Mouse (Mus musculus) embryonic facial prominence, embryonic 10.5 days (tissue): ENCODE measurements around the gene Gm14295. TPM values are rescaled to one million over a fixed set of nuclear protein-coding genes. Genes with fewer than 3 reads are reported as not detected.
A peak's percentile ranks its signal among the peaks of the same experiment; 100 is the strongest.
"Not testable (repeated sequence)": the region's sequence is repeated elsewhere in the genome, so short reads cannot be mapped to it uniquely, and the experiment has no call there.

Source experiments
- DNase-seq: peaks from one replicate; pipeline ENCODE4 v3.0.0-alpha.2; 2017; ENCODE audit warnings: low spot score
- H3K27ac ChIP-seq: fragments of 300-500 bp; sonication (generic); replicated peaks from 2 replicates; pipeline ENCODE4 v1.5.1; 2016; ENCODE audit warnings: mild to moderate bottlenecking
- H3K27me3 ChIP-seq: fragments of 300-500 bp; sonication (generic); replicated peaks from 2 replicates; pipeline ENCODE4 v1.6.1; 2016; ENCODE audit warnings: low read depth, mild to moderate bottlenecking; ENCODE audit not compliant: poor library complexity, severe bottlenecking
- H3K36me3 ChIP-seq: fragments of 300-500 bp; sonication (generic); replicated peaks from 2 replicates; pipeline ENCODE4 v1.6.1; 2016; ENCODE audit warnings: mild to moderate bottlenecking, moderate library complexity
- H3K4me1 ChIP-seq: fragments of 300-500 bp; sonication (generic); 2 replicates; pipeline ENCODE4 v1.6.1; 2016
- H3K4me3 ChIP-seq: fragments of 300-500 bp; sonication (generic); 2 replicates; pipeline ENCODE4 v1.5.1; 2016; ENCODE audit warnings: mild to moderate bottlenecking, moderate library complexity
- H3K9me3 ChIP-seq: fragments of 300-500 bp; sonication (generic); 2 replicates; pipeline ENCODE4 v1.6.1; 2016; ENCODE audit warnings: mild to moderate bottlenecking
- WGBS: fragments of 180-500 bp; shearing (Covaris S2); methylation state at CpG from one replicate; pipeline ENCODE4 v1.1.7; 2016; 5-methylcytosine and 5-hydroxymethylcytosine counted together
- polyA plus RNA-seq: library from polyadenylated mRNA; unstranded; fragments of >200 nt; fragmentation: Nextera tagmentation; extraction: Ambion mirVana; gene quantifications from 2 replicates; pipeline ENCODE4 v1.2.1, GENCODE M21; 2016

The Gm14295 gene
- polyA plus RNA-seq = 14.0 and 18.7 TPM in 2 replicates

DNA sequence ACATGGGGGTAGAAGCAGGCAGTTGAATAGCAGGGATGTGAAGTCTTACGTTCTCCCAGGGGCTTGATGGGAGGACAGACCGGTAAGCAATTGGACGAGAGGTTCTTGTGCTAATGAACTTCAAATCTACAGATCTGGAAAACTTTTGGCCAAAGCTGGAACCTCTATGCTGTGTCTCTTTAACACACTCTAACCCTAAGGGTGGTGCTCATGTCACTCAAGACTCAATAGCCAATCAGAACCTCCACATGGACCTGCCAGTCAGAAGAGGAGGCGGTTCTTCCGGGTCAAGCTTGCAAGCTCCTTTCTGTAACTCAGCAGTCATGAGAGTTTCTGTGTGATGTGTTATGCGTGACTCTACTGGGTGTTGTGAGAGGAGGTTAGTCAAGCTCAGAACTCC is at the start of gene Gm14295:
Gm14295 (plus strand) TSS at position 301 of the 400 bp plus-strand sequence.
- H3K27ac ChIP-seq, H3K36me3 ChIP-seq, DNase-seq, H3K27me3 ChIP-seq, H3K9me3 ChIP-seq, H3K4me1 ChIP-seq: not testable (repeated sequence)
- WGBS = no CpG with 5 or more reads among the region's 6 CpGs
- peak within 1 kb of the TSS; percentile 57 for H3K4me3 ChIP-seq

DNA sequence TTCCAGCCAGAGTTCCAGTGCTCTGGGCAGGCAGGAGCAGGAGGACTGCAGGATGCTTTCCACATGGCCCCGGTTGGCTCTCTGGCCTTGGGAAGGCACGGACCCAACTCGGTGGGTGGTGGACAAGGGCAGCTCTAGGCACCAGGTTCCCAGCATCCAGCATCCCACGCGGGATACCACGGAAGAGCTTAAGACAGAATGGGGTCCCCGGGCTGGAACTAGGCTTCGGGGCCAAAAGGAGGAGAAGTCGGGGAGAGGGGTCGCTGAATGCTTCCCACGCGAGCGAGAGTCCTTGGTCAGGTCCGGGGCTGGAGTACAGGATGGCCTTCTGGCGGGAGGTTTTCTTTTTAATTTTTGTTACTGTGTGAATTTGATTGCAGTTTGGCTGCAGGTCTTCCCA is 373 bp downstream of the Gm14295 start:
- peak; percentile 0 for DNase-seq
- not testable (repeated sequence) for H3K27me3 ChIP-seq, H3K9me3 ChIP-seq, H3K4me1 ChIP-seq, H3K36me3 ChIP-seq, H3K27ac ChIP-seq
- 23% methylated on average over 15 of the region's 15 CpGs for WGBS
- peak overlapping the region; percentile 57 for H3K4me3 ChIP-seq

DNA sequence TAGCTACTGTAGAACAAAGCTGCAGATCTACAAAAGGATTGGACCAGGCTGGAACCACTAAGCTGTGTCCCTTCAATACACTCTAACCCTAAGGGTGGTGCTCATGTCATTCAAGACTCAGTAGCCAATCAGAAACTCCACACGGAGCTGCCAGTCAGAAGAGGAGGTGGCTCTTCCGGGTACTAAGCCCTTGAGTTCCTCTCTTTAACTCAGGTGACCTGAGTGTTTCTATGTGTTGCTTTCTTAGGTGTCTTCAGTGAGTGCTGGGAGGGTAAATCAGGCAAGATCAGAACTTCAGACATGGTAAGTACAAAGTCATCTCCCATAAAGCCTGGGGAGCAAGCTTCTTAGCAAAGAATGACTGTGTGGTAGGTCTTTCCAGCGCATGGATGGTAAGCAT is 32.4 kb downstream of the Gm14295 start, which contains the start of gene Gm14408:
Gm14408 (plus strand) TSS at position 301 of the 400 bp plus-strand sequence.
- not testable (repeated sequence) for H3K4me1 ChIP-seq, H3K9me3 ChIP-seq, DNase-seq, H3K27me3 ChIP-seq, H3K27ac ChIP-seq, H3K36me3 ChIP-seq, H3K4me3 ChIP-seq
- 87% methylated on average over 1 of the region's 3 CpGs for WGBS

Other genes starting within 250 kb of the Gm14295 start
- 18.0 TPM in 2 replicates for gene Gm14308, start 162.3 kb upstream of the Gm14295 start, polyA plus RNA-seq
- gene Zfp973, start 128.1 kb upstream of the Gm14295 start, polyA plus RNA-seq = 9.7 and 16.5 TPM in 2 replicates
- gene Gm14305, start 90.3 kb upstream of the Gm14295 start, polyA plus RNA-seq = 32.2 and 33.6 TPM in 2 replicates
- gene Gm14408, start 32.5 kb downstream of the Gm14295 start, polyA plus RNA-seq = not detected in 2 replicates
- gene Gm14296, start 129.2 kb downstream of the Gm14295 start, polyA plus RNA-seq = 5.1 and 13.7 TPM in 2 replicates
- 9.8 and 11.1 TPM in 2 replicates for gene Gm14419, start 202.3 kb downstream of the Gm14295 start, polyA plus RNA-seq